Mouse (Mus musculus): Measurements from ENCODE around the gene Rnf126.
"Not testable (repeated sequence)": the region's sequence is repeated elsewhere in the genome, so short reads cannot be mapped to it uniquely, and the experiment has no call there.

The Rnf126 gene

GRCm38 (mm10) chr10:79765228-79765745, 1.5 kb downstream of the Rnf126 start:
- no peak for DNase-seq (ENCODE audit: low spot score)

- no peak for DNase-seq (ENCODE audit: low spot score)
Measured at GRCm38 (mm10) chr10:79764234-79764633, 2.5 kb downstream of the Rnf126 start.

- no peak for DNase-seq (ENCODE audit: low spot score)
Measured at GRCm38 (mm10) chr10:79762875-79763274, 3.9 kb downstream of the Rnf126 start.

GRCm38 (mm10) chr10:79760603-79761143, 6.1 kb downstream of the Rnf126 start:
- no peak for DNase-seq (ENCODE audit: low spot score)

DNA sequence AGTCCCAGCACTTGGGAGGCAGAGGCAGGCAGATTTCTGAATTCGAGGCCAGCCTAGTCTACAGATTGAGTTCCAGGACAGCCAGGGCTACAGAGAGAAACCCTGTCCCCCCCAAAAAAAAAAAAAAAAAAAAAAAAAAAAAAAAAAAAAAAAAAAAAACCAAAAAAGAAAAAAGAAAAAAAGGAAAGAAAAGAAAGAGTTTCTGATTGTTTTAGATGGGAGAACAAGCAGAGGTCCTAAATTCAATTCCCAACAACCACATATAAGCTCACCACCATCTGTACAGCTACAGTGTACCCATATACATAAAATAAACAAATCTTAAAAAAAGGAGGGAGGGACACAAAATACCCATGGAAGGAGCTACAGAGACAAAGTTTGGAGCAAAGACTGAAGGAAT, 7.1 kb downstream of the Rnf126 start:
- not testable (repeated sequence) for DNase-seq (ENCODE audit: low spot score)

GRCm38 (mm10) chr10:79756660-79757059, 10.1 kb downstream of the Rnf126 start:
- DNase-seq (ENCODE audit: low spot score), result no peak

- DNase-seq (ENCODE audit: low spot score), result no peak
Measured at GRCm38 (mm10) chr10:79755854-79756253, 10.9 kb downstream of the Rnf126 start.

- no peak for DNase-seq (ENCODE audit: low spot score)
Measured at GRCm38 (mm10) chr10:79754856-79755516, 11.8 kb downstream of the Rnf126 start, which contains the start of gene Fgf22. Gene Fgf22 (plus strand): TSS chr10:79755076.

DNA sequence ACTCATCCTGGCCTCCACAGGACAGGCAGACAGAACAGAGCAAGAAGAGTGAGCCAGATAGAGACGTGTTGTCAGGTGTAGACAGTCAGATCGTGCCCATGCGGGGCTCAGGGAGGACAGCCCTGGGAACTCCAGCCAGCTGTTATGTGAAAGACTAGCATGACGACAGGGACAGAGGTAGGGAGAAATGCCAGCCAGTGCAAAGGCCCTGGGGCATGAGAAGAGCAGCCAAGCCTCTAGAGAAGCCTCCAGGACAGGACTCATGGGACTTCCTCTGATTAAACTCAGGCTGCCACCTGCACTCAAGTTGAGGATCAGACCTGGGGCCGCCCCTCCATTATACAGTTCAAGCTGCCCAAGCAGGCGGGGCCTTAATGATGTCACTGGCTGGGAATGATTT, 18.3 kb downstream of the Rnf126 start:
- DNase-seq (ENCODE audit: low spot score), result no peak

DNA sequence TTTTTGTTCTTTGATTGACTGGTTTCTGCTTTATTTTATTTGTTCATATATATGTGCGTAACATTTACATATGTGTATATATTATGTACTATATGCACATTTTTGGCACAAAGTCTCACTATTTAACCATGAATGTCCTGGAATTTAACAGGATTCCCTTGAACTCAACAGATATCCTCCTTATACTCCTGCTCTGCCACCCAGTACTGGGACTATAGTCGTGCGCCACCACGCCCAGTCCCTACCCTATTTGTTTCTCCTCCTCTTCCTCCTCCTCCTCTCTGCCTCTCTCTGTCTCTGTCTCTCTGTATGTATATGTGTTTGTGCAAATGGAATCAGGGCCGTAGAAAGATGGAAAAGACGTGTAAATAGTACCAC, 20.0 kb downstream of the Rnf126 start:
- no peak for DNase-seq (ENCODE audit: low spot score)

DNA sequence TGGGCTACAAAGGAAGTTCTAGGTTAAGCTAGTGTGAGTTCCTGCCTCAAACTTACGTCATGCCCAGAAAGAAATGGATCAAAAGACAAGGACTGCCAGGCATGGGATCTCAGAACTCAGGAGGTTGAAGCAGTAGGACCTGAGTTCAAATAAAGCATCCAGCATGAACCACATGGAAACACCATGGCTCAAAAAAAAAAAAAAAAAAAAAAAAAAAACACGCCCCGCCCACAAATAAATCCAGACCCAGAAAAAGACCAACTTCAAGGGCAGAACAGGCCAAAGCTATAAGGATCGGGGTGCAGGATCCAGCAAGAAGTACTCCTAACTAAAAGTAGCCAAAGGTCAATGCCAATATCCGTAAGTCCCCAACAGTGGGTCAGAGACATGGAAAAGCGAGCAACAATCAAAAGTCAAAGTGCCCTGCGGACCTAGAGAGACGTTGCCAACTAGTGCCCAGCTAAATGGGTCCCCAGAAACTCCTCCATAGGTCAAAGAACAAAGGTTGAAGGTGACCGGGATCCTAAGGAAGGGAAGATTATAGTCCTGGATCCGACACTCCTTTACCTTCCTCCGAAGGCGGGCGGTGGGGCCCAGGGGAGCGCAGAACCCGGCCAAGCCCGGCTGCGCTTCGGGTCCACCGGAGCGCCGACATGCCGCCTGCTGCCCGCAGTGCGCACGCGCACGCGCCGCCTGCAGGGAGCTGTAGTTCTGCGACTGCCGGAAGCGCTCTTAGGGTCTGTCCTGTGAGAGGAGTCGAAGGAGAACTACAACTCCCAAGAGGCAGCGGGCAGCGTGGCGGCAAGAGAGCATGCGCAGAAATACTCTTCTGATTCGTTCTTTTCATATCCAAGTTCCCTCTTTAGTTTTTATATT, 20.6 kb downstream of the Rnf126 start, which contains the start of gene Polrmt:
Gene Polrmt, minus strand, starts transcription at position 684 of the 876 bp plus-strand sequence.
- DNase-seq (ENCODE audit: low spot score), result peak; percentile 90

- no peak for DNase-seq (ENCODE audit: low spot score)
Measured at GRCm38 (mm10) chr10:79745411-79745810, 21.3 kb downstream of the Rnf126 start.

- DNase-seq (ENCODE audit: low spot score), result no peak
Measured at GRCm38 (mm10) chr10:79743650-79744365, 22.9 kb downstream of the Rnf126 start.

GRCm38 (mm10) chr10:79743161-79743560, 23.6 kb downstream of the Rnf126 start:
- DNase-seq (ENCODE audit: low spot score), result no peak

GRCm38 (mm10) chr10:79740863-79741262, 25.9 kb downstream of the Rnf126 start:
- no peak for DNase-seq (ENCODE audit: low spot score)

- no peak for DNase-seq (ENCODE audit: low spot score)
Measured at GRCm38 (mm10) chr10:79739234-79739633, 27.5 kb downstream of the Rnf126 start.

DNA sequence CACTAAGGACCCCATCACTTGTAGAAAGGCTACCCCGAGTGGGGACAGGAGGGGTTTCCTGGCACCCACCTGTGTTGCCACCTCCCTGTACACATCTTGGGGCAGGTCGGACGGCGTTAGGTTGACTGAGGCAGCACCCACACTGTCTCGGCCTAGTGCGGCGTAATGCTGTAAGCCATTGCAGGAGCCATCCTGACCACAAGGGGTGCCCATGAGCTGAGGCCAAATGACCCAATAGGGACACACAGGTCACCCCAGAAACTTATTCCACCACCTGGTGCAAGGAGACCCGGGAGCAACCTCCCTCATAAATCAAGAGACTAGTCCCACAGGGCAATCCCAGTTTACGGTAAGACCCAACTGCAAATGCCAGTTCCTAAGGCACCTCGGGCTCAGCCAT, 28.5 kb downstream of the Rnf126 start:
- DNase-seq (ENCODE audit: low spot score), result no peak

- no peak for DNase-seq (ENCODE audit: low spot score)
Measured at GRCm38 (mm10) chr10:79736706-79737105, 30.0 kb downstream of the Rnf126 start.

- DNase-seq (ENCODE audit: low spot score), result no peak
Measured at GRCm38 (mm10) chr10:79735361-79735760, 31.4 kb downstream of the Rnf126 start.

GRCm38 (mm10) chr10:79733847-79734246, 32.9 kb downstream of the Rnf126 start:
- DNase-seq (ENCODE audit: low spot score), result no peak

DNA sequence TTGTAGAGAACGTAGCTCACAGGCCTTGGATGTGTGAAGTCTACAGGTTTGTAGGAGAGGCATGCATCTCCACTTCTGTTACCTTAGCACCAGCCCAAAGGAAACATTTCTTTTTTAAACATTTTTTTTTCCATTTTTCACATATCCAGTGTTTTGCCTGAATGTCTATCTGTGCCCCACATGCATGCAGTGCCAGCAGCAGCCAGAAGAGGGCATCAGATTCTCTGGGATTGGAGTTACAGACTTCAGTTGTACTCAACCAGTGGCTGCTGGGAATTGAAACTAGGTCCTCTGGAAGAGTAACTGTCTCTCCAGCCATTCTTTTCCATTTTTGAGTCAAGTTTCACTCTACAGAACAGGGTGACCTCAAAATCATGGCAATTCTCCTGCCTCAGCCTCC, 34.3 kb downstream of the Rnf126 start:
- no peak for DNase-seq (ENCODE audit: low spot score)

DNA sequence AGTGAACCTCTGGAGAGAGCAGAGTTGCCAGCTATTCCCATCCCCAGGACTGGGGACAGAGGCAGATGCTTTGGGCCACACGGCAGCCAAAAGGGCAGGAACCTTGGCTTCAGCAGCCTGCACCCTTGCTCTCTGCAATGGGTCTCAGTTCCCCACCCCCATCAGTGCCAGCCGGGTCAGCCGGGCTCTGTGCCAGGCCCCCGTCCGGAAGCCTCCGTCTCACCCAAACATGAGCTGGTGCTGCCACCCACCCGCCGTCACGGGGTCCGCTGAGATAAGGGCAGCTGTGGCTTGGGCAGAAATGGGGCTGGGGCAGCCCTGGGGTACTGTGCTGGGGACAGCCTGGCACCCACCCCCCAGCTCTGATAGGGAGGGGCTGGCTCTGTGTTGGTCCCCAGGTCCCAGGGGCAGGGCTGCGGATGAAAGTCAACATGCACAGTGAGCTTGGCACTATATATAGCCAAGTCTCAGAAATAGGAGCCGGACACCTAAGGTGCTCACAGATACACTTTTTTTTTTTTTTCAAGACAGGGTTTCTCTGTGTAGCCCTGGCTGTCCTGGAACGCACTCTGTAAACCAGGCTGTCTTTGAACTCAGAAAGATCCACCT, 37.3 kb downstream of the Rnf126 start:
- DNase-seq (ENCODE audit: low spot score), result no peak
